Mouse (Mus musculus) adrenal gland, adult 18-20 months (tissue): ENCODE results near the gene Osbpl8. TPM values are rescaled to one million over a fixed set of nuclear protein-coding genes. Genes with fewer than 3 reads are reported as not detected.
A peak's percentile ranks its signal among the peaks of the same experiment; 100 is the strongest.

ENCODE experiments used
- DNase-seq, 2 experiments: peaks; one replicate each; pipeline ENCODE4 v3.0.0; 2021 to 2022; ENCODE audit warnings: low spot score in 2 of 2
- total RNA-seq, 2 experiments: library from RNA; stranded (reverse); gene quantifications; 1 replicate in 1 of 2; 2 replicates in 1 of 2; pipeline ENCODE4 v1.2.3; 2021

The Osbpl8 gene
- total RNA-seq, 2 experiments from 2014 or later: 23.2 to 23.7 TPM

DNA sequence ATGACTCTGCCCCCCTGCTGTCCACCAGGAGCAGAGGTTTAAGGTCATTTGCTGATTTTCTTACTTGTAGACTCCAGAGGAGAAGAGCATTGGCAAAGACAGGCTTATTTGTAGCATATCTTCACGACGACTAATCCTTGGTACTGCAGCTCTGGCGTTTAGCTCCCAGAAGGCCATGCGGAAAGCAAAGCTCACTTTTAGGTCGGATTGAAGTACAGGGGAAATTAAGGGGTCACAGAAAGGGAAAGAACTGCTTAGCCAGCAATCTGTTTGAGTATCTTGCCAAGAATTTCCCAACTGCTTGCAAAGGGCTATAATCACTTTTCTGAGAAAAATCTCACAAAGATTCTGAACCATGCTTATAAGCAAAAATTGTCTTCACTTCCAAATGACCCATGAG, 14.8 kb upstream of the Osbpl8 start:
- DNase-seq: no peak

GRCm38 (mm10) chr10:111155065-111155464, 9.5 kb upstream of the Osbpl8 start:
- DNase-seq: no peak

- DNase-seq: no peak
Measured at GRCm38 (mm10) chr10:111155571-111155970, 9.0 kb upstream of the Osbpl8 start.

DNA sequence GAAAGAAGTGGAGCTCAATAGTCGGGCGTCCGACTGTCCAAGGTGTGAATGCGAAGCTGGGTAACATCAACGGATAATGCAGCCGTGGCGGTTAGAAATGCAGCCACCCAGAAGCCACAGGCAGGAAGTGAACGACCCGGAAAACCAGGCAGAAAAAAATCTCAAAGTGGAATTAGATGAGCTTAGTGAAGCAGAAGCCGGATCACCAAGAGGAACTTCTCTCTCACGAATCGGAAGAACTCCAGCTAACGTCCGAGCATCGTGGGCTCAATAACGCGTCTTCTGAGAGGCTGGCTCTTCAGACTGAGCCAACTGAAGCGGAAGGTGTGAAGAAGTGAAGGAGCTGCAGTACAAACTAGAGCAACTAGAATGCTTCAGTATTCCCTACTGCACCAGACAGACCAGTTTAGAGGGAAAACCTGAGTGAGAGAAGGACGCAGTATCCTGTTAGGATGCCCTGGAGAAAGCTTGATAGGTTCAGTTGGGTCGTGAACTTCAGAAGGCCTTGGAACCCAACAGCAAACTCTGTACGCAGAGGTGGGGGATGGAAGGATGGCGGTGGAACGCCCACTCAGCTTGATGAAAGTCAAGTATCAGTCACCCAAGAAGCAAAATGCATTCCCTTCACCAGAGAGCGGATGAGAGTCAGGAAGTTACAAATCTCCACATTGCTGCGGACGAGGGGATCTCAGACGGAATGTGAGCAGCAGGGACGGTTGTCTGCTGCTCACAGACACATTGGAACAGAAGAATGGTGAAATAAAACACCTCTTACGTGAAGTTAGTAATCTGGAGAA, 8.0 kb upstream of the Osbpl8 start:
- DNase-seq: no peak

- DNase-seq: no peak
Measured at GRCm38 (mm10) chr10:111157241-111157659, 7.3 kb upstream of the Osbpl8 start.

DNA sequence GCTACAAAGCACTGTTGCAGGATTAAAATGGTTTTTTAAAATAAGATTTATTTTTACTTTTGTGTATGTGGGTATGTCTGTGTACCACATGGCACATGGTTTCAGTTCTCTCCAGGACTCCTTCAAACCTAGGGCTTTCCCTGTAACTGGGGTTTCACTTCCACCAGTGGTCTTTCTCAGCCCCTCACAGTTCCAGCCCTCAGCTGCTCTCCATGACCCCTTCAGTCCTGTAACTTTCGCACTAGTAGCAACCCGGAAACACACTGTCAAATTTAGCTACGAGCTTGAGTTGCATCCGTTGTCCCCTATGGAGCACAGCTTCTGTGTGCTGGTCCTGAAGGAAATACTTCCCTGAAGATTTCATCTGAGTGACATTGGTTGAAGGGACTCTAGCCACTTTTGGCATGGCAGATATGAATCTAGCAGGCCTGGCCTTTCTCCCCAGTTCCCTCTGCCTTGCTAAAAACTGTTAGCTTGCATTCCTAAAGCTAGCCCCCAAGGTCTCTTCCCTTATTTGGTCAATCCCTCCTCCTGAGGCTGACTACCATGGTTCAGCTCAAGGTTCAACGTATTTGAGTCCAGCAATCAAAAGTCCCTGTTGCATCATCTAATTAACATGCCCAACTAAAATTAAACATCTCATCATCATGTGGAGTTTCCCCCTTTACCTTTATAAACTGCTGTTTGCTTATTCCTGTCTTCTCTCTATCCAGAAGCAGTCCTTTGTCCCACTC, 4.6 kb upstream of the Osbpl8 start:
- DNase-seq: no peak

GRCm38 (mm10) chr10:111160540-111160939, 4.0 kb upstream of the Osbpl8 start:
- no peak for DNase-seq

- DNase-seq: no peak
Measured at GRCm38 (mm10) chr10:111161373-111161772, 3.2 kb upstream of the Osbpl8 start.

- no peak for DNase-seq
Measured at GRCm38 (mm10) chr10:111163025-111163424, 1.5 kb upstream of the Osbpl8 start.

- DNase-seq: no peak
Measured at GRCm38 (mm10) chr10:111163601-111164240, 831 bp upstream of the Osbpl8 start.

DNA sequence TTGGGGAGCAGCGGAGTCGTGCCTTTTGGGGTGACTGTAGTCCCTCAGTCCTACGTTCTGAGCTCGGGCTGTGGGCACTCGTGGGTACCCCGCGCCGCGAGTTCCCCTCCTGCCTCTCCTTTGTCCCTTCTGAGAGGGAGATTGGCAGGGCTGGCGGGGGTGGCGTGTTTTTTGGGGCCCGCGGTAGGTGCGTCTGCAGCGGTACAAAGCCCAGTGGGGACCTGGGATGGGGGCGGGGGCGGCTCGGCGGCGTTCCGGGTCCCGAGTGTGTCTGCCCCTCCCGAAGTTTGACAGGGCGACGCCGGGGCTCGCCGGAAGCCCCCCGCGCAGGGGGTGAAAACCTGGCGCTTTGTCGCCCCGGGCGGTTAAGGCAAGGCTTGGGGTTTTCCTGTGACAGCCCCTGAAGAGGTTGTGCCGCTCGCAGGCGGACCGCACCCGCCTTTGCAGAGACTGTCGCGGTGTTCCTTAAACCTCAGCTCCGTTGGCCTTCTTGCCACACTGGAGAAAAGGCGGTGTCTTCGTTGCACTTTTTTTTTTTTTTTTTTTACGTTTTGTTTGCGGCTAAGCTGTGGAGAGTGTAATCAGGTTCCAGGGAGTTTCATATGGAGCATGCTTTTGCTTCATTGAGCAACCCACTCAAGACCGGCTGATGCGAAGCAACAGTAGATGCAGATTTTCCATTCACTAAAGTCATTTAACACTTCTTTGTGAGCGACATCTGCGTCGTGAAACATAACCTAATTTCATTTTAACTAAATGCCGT, 848 bp downstream of the Osbpl8 start:
- peak; percentile 46 to 50 for DNase-seq

GRCm38 (mm10) chr10:111166057-111166841, 1.7 kb downstream of the Osbpl8 start:
- DNase-seq: no peak

DNA sequence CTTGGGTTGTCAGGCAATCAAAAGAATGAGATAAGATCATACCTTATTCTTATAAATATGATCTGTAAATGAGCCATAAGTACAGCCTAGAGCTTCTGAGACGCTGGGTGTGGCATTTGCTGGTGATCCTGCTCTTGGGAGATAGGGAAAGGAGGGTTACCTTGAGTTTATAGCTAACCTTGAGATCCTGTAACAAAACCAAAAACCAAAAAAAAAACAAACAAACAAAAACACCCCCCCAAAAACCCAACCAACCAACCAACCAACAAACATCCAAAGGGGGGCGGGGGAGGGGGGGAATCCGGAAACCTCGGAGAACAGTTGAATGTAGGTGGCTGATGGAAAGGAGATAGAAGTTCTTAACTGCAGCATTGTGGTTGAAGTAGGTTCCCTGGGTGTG, 2.9 kb downstream of the Osbpl8 start:
- no peak for DNase-seq

GRCm38 (mm10) chr10:111168305-111168704, 3.8 kb downstream of the Osbpl8 start:
- no peak for DNase-seq

DNA sequence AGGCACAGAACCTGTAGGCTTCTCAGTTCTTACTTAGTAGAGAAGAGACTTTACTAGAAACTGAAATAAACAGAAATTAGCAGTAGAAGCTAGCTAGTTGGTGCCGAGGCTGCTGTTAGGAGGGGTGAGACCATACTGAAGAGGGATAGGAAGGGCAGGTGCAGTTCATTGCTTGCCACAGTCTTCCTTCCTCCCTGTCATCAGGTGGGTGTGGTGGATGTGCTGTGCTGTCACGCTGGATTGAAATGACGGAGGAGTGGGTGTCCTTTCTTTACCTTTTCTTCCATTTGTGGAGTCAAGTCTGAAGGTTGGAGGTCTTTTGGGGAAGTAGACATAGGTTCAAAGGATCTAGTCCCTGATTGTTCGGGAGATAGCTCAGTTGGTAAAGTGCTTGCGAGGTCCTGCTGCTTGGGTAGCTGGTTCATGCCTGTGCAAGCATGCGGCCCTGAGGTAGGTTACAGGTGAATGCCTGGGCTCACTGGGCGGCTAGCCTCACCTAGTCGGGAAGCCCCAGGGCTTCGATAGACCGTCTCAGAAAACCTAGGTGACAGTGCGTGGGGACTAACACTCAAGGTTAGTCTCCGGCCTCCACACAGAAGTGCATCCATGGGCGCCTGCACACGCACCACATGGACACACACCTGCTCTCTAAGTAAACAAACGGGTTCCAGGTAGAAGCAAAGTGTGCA, 6.8 kb downstream of the Osbpl8 start:
- DNase-seq: no peak

DNA sequence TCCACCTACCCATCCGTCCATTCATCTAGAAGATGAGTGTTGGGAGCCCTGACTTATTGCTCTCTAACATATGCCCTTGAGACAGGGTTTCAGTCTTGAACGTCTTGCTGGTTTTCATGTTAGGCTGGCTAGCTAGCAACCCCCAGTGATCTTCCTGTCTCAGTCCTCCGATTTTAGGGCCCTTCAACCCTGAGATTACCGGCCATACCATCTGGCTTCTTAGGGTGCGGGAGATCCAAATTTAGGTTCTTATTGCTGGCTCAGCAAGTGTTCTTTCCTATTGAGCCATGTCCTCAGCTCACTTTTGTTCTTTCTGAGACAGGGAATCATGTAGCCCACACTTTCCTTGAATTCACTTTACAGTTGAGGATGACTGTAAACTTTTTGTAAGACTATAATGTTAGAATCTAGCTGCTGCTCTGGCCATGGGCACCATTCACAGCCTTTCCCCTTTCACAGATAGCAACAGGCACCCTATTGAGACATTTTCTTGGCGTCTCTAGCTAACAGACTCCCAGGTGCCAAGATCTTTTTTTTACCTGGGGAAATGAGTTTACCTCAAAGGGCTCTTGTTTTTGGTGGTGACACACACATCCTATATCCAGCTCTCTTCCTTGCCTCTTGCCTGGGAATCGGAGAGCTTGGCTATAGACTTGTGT, 9.2 kb downstream of the Osbpl8 start:
- DNase-seq: no peak

GRCm38 (mm10) chr10:111177336-111177735, 12.8 kb downstream of the Osbpl8 start:
- no peak for DNase-seq

DNA sequence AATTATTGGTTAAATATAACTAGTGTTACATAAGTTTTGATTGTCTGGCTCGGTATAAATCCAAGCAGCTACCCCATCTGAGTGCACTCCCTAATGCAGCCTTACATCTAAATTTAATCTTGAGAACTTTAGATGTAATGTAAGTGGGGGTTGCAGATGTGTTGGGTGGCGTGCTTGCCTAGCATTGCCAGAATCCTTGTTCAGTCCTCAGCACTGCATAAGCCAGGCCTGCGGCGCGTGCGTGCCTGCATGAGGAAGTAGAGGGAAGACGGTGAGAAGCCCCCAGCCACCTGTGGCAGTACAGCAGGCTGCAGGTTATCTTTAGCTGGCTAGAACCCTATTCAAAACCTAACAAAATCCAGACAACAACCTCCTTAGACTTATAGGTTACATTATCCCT, 13.5 kb downstream of the Osbpl8 start:
- no peak for DNase-seq

DNA sequence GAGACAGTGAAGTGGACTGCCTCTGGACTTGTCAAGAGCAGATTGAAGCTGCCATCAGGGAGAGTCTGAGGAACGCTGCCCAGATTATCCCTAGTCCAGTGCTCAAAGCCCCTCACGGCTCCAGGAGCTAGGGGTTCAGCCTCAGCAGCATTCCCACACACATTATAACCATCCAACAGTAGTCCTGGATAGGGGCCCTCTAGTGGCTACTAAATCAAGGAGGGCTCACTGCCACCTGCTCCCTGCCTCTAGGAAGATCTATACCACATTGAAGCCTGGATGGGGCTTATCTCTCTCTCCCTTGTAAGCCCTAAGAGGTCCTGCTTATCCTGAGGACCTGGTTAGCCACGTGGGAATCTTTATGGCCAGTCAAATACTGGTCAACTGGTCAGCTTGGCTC, 16.1 kb downstream of the Osbpl8 start:
- DNase-seq: no peak
